Mouse (Mus musculus): Measurements from ENCODE around the gene Glis2. TPM values are rescaled to one million over a fixed set of nuclear protein-coding genes. Genes with fewer than 3 reads are reported as not detected.

The Glis2 gene
- polyA plus RNA-seq, 1 experiment from 2014 or later, result 7.3 TPM

- 75% methylated on average over 5 of the region's 5 CpGs for WGBS (ENCODE audit: insufficient replicate concordance)
- Histone ChIP-seq H3K9ac (no peak overlapping the region), H3K4me1 (peaks cover 76% of the 10 kb centered on the region), H3K27ac (no peak overlapping the region), H3K4me3 (no peak overlapping the region), H3K9me3 (replicated peaks) (no peaks in the 10 kb centered on the region), H3K36me3 (no peaks in the 10 kb centered on the region), H3K4me2 (no peak overlapping the region), H3K27me3 (replicated peaks) (peaks cover 44% of the 10 kb centered on the region)
- ATAC-seq, result no peak
These were observed 3.5 kb downstream of the Glis2 start for GRCm38 (mm10) chr16:4598041-4598440.

- Histone ChIP-seq H3K4me1 (peaks cover 82% of the 10 kb centered on the region), H3K27me3 (replicated peaks) (peaks cover 34% of the 10 kb centered on the region), H3K4me2 (no peak overlapping the region), H3K9ac (no peak overlapping the region), H3K9me3 (replicated peaks) (no peaks in the 10 kb centered on the region), H3K27ac (no peak overlapping the region), H3K36me3 (no peaks in the 10 kb centered on the region), H3K4me3 (no peak overlapping the region)
- no peak for ATAC-seq
- WGBS (ENCODE audit: insufficient replicate concordance), result 36% methylated on average over 6 of the region's 6 CpGs
These were observed 4.5 kb downstream of the Glis2 start for GRCm38 (mm10) chr16:4598891-4599543.

GRCm38 (mm10) chr16:4599616-4600015 is 5.1 kb downstream of the Glis2 start:
- 63% methylated on average over 3 of the region's 3 CpGs for WGBS (ENCODE audit: insufficient replicate concordance)
- peaks cover 28% of the 10 kb centered on the region for H3K27me3 ChIP-seq (replicated peaks)
- no peak overlapping the region for H3K4me2 ChIP-seq
- no peak overlapping the region for H3K27ac ChIP-seq
- no peaks in the 10 kb centered on the region for H3K9me3 ChIP-seq (replicated peaks)
- no peaks in the 10 kb centered on the region for H3K36me3 ChIP-seq
- H3K4me3 ChIP-seq, result no peak overlapping the region
- H3K9ac ChIP-seq, result no peak overlapping the region
- no peak for ATAC-seq
- peaks cover 82% of the 10 kb centered on the region for H3K4me1 ChIP-seq

- 59% methylated on average over 9 of the region's 9 CpGs for WGBS (ENCODE audit: insufficient replicate concordance)
- H3K9me3 ChIP-seq (replicated peaks), result no peaks in the 10 kb centered on the region
- peaks cover 16% of the 10 kb centered on the region for H3K27me3 ChIP-seq (replicated peaks)
- H3K4me1 ChIP-seq, result peaks cover 82% of the 10 kb centered on the region
- no peak overlapping the region for H3K4me3 ChIP-seq
- no peak overlapping the region for H3K9ac ChIP-seq
- no peak for ATAC-seq
- H3K4me2 ChIP-seq, result no peak overlapping the region
- H3K36me3 ChIP-seq, result no peaks in the 10 kb centered on the region
- no peak overlapping the region for H3K27ac ChIP-seq
These were observed 6.3 kb downstream of the Glis2 start for GRCm38 (mm10) chr16:4600701-4601310.

GRCm38 (mm10) chr16:4602189-4602588 is 7.7 kb downstream of the Glis2 start:
- 48% methylated on average over 3 of the region's 3 CpGs for WGBS (ENCODE audit: insufficient replicate concordance)
- no peak overlapping the region for H3K4me2 ChIP-seq

GRCm38 (mm10) chr16:4602766-4603452 is 8.4 kb downstream of the Glis2 start:
- WGBS (ENCODE audit: insufficient replicate concordance), result 61% methylated on average over 7 of the region's 7 CpGs
- Histone ChIP-seq H3K9ac (no peak overlapping the region), H3K4me1 (peaks cover 85% of the 10 kb centered on the region)

More at GRCm38 (mm10) chr16:4602189-4602588, 7.7 kb downstream of the Glis2 start:
- Histone ChIP-seq H3K9me3 (replicated peaks) (no peaks in the 10 kb centered on the region), H3K27ac (peak overlapping the region; percentile 51; the same call in 1 of the 2 replicates), H3K4me1 (peaks cover 86% of the 10 kb centered on the region), H3K27me3 (replicated peaks) (0 out of 2 replicates have a peak, but pooled peaks cover 6% of the 10 kb centered on the region), H3K4me3 (no peak overlapping the region), H3K36me3 (no peaks in the 10 kb centered on the region), H3K9ac (no peak overlapping the region)
- peak; percentile 22; the same call in 1 of the 2 replicates for ATAC-seq

GRCm38 (mm10) chr16:4603453-4603837 is 8.9 kb downstream of the Glis2 start:
- Histone ChIP-seq H3K9ac (no peak overlapping the region), H3K27ac (peak overlapping the region; percentile 36; the same call in 1 of the 2 replicates)

More at GRCm38 (mm10) chr16:4602766-4603452, 8.4 kb downstream of the Glis2 start:
- H3K36me3 ChIP-seq, result no peaks in the 10 kb centered on the region
- no peak overlapping the region for H3K4me2 ChIP-seq
- H3K4me3 ChIP-seq, result no peak overlapping the region
- no peak for ATAC-seq
- no peaks in the 10 kb centered on the region for H3K9me3 ChIP-seq (replicated peaks)
- 0 out of 2 replicates have a peak, but pooled peaks cover 2% of the 10 kb centered on the region for H3K27me3 ChIP-seq (replicated peaks)
- peak overlapping the region; percentile 51; the same call in 1 of the 2 replicates for H3K27ac ChIP-seq

GRCm38 (mm10) chr16:4604293-4604837 is 9.9 kb downstream of the Glis2 start:
- ATAC-seq, result no peak
- H3K4me1 ChIP-seq, result peaks cover 71% of the 10 kb centered on the region
- H3K9me3 ChIP-seq (replicated peaks), result no peaks in the 10 kb centered on the region
- no peak overlapping the region for H3K4me3 ChIP-seq
- 69% methylated on average over 11 of the region's 11 CpGs for WGBS (ENCODE audit: insufficient replicate concordance)
- H3K9ac ChIP-seq, result no peak overlapping the region
- H3K4me2 ChIP-seq, result no peak overlapping the region
- no peaks in the 10 kb centered on the region for H3K27me3 ChIP-seq (replicated peaks)
- 0 out of 2 replicates have a peak, but pooled peaks cover 7% of the 10 kb centered on the region for H3K36me3 ChIP-seq
- H3K27ac ChIP-seq, result peak overlapping the region; percentile 36; the same call in 1 of the 2 replicates

More at GRCm38 (mm10) chr16:4603453-4603837, 8.9 kb downstream of the Glis2 start:
- no peak for ATAC-seq
- Histone ChIP-seq H3K9me3 (replicated peaks) (no peaks in the 10 kb centered on the region), H3K4me3 (no peak overlapping the region), H3K4me1 (peaks cover 80% of the 10 kb centered on the region), H3K36me3 (0 out of 2 replicates have a peak, but pooled peaks cover under 1% of the 10 kb centered on the region), H3K27me3 (replicated peaks) (no peaks in the 10 kb centered on the region), H3K4me2 (no peak overlapping the region)
- 72% methylated on average over 1 of the region's 1 CpGs for WGBS (ENCODE audit: insufficient replicate concordance)

- Histone ChIP-seq H3K27ac (no peak overlapping the region), H3K4me1 (peaks cover 71% of the 10 kb centered on the region)
- ATAC-seq, result no peak
These were observed 11.1 kb downstream of the Glis2 start for GRCm38 (mm10) chr16:4605514-4606131.

GRCm38 (mm10) chr16:4606431-4607084 is 12.0 kb downstream of the Glis2 start:
- 21% methylated on average over 5 of the region's 5 CpGs for WGBS (ENCODE audit: insufficient replicate concordance)

More at GRCm38 (mm10) chr16:4605514-4606131, 11.1 kb downstream of the Glis2 start:
- Histone ChIP-seq H3K27me3 (replicated peaks) (no peaks in the 10 kb centered on the region), H3K9me3 (replicated peaks) (no peaks in the 10 kb centered on the region), H3K9ac (no peak overlapping the region), H3K4me2 (no peak overlapping the region), H3K36me3 (0 out of 2 replicates have a peak, but pooled peaks cover 7% of the 10 kb centered on the region), H3K4me3 (no peak overlapping the region)
- WGBS (ENCODE audit: insufficient replicate concordance), result 73% methylated on average over 12 of the region's 13 CpGs

More at GRCm38 (mm10) chr16:4606431-4607084, 12.0 kb downstream of the Glis2 start:
- H3K4me3 ChIP-seq, result no peak overlapping the region
- 0 out of 2 replicates have a peak, but pooled peaks have one; percentile 6 for ATAC-seq
- no peak overlapping the region for H3K9ac ChIP-seq
- peaks cover 62% of the 10 kb centered on the region for H3K4me1 ChIP-seq
- H3K27me3 ChIP-seq (replicated peaks), result no peaks in the 10 kb centered on the region
- no peak overlapping the region for H3K27ac ChIP-seq
- no peaks in the 10 kb centered on the region for H3K9me3 ChIP-seq (replicated peaks)
- no peak overlapping the region for H3K4me2 ChIP-seq
- H3K36me3 ChIP-seq, result peaks cover 11% of the 10 kb centered on the region

Measured in liver, embryonic 12.5 days (tissue).